Mouse (Mus musculus) neural tube, embryonic 13.5 days (tissue): ENCODE measurements around the gene Rbfox1. TPM values are rescaled to one million over a fixed set of nuclear protein-coding genes. Genes with fewer than 3 reads are reported as not detected.

Experiments used
- ATAC-seq: fragments of 200-750 bp; cut with Nextera tagmentation; 2 replicates; pipeline ENCODE4 v1.8.0; 2017; ENCODE audit warnings: low read depth, mild to moderate bottlenecking, moderate TSS enrichment, moderate library complexity
- H3K27ac ChIP-seq: fragments of 300-500 bp; sonication (generic); replicated peaks from 2 replicates; pipeline ENCODE4 v1.5.1; 2015; ENCODE audit warnings: moderate library complexity, mild to moderate bottlenecking, inconsistent platforms
- H3K27me3 ChIP-seq: fragments of 300-500 bp; sonication (generic); 2 replicates; pipeline ENCODE4 v1.6.1; 2015; ENCODE audit warnings: mild to moderate bottlenecking, inconsistent platforms
- H3K36me3 ChIP-seq: fragments of 300-500 bp; sonication (generic); 2 replicates; pipeline ENCODE4 v1.6.1; 2015; ENCODE audit warnings: mild to moderate bottlenecking, inconsistent platforms
- H3K4me1 ChIP-seq: fragments of 300-500 bp; sonication (generic); replicated peaks from 2 replicates; pipeline ENCODE4 v1.6.1; 2015; ENCODE audit warnings: inconsistent platforms
- H3K4me2 ChIP-seq: fragments of 300-500 bp; sonication (generic); 2 replicates; pipeline ENCODE4 v1.6.1; 2015; ENCODE audit warnings: inconsistent platforms, mild to moderate bottlenecking, moderate library complexity
- H3K4me3 ChIP-seq: fragments of 300-500 bp; sonication (generic); 2 replicates; pipeline ENCODE4 v1.5.1; 2015; ENCODE audit warnings: mild to moderate bottlenecking, inconsistent platforms
- H3K9ac ChIP-seq: fragments of 300-500 bp; sonication (generic); 2 replicates; pipeline ENCODE4 v1.6.1; 2015; ENCODE audit warnings: moderate library complexity, mild to moderate bottlenecking, inconsistent platforms
- H3K9me3 ChIP-seq: fragments of 300-500 bp; sonication (generic); 2 replicates; pipeline ENCODE4 v1.6.1; 2016; ENCODE audit warnings: inconsistent platforms
- WGBS: fragments of 180-500 bp; shearing (Covaris S2); methylation state at CpG from one replicate; pipeline ENCODE4 v1.1.7; 2015; 5-methylcytosine and 5-hydroxymethylcytosine counted together
- polyA plus RNA-seq: library from polyadenylated mRNA; unstranded; fragments of >200 nt; fragmentation: Nextera tagmentation; extraction: Ambion mirVana; gene quantifications from 2 replicates; pipeline ENCODE4 v1.2.1, GENCODE M21; 2015

Rbfox1 gene
- polyA plus RNA-seq, 1 experiment from 2014 or later: 229 TPM

DNA sequence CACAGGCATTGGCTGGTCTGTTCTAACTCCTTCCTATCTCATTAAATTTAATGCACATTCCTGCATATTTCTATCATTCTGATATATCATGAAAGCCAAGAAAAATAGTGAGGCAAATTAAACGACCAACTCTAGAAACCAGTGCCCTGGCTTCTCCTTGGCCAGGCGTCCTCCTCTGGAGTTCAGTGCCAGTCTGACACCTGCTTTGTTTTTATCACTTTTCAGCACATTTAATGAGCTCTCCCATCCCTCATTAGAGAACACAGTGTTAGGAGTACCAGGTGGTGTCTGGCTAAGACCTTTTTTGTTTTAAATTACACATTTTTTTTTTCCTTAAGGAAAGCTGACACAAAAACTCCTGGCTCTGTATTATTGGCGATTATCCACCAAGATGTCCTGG lies 1489.0 kb downstream of the Rbfox1 start:
- Histone ChIP-seq H3K27me3 (no peaks in the 10 kb centered on the region), H3K36me3 (peaks cover 10% of the 10 kb centered on the region), H3K9me3 (no peaks in the 10 kb centered on the region), H3K4me1 (0 out of 2 replicates have a peak, but pooled peaks cover 22% of the 10 kb centered on the region), H3K9ac (no peak overlapping the region), H3K27ac (peak overlapping the region; percentile 64), H3K4me2 (no peak overlapping the region), H3K4me3 (no peak overlapping the region)
- WGBS: 67% methylated on average over 3 of the region's 3 CpGs
- no peak for ATAC-seq

DNA sequence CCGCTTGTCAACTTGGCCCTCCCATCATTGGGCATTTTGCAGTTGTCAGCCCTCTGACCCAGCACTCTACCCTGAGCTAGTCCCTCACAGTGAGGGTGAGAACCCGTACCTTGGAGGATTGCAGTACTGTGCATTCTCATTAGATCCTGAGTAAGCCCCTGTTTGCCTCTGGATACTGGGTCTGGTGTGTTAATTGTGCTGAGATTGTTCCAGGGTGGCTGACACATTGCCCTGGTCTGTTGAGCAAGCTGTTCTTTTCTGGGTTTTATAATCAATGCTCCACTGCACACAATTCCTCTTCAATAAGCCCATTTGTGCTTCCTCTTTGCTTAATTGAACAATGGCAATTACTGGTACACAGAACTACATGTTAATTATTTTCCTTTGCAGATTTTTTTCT lies 1489.5 kb downstream of the Rbfox1 start:
- H3K9me3 ChIP-seq: no peaks in the 10 kb centered on the region
- H3K4me3 ChIP-seq: no peak overlapping the region
- H3K4me2 ChIP-seq: no peak overlapping the region
- peaks cover 10% of the 10 kb centered on the region for H3K36me3 ChIP-seq
- no peak overlapping the region for H3K9ac ChIP-seq
- peak overlapping the region; percentile 64 for H3K27ac ChIP-seq
- peak; percentile 27; the same call in 1 of the 2 replicates for ATAC-seq
- H3K27me3 ChIP-seq: no peaks in the 10 kb centered on the region
- H3K4me1 ChIP-seq: 0 out of 2 replicates have a peak, but pooled peaks cover 22% of the 10 kb centered on the region
- 62% methylated on average over 2 of the region's 2 CpGs for WGBS

DNA sequence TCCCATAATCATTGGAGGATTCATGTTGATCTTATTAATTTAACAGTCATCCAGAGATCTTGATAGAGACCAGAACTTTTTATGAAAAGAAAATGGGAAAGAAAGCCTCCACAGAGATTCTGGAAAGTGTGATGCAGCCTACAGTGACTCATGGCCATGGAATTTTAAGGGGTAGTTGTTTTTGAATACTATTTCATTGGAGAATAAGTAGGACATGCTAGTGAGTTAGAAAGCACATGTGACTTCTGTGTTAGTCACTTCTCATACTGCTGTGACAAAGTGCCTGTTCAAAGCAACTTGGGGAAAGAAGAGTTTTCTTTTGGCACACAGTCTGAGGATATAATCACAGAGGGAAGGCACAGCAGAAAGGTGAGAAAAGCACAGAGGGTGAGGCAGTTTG lies 1510.9 kb downstream of the Rbfox1 start:
- Histone ChIP-seq H3K27ac (no peak overlapping the region), H3K9ac (no peak overlapping the region), H3K4me2 (no peak overlapping the region)

DNA sequence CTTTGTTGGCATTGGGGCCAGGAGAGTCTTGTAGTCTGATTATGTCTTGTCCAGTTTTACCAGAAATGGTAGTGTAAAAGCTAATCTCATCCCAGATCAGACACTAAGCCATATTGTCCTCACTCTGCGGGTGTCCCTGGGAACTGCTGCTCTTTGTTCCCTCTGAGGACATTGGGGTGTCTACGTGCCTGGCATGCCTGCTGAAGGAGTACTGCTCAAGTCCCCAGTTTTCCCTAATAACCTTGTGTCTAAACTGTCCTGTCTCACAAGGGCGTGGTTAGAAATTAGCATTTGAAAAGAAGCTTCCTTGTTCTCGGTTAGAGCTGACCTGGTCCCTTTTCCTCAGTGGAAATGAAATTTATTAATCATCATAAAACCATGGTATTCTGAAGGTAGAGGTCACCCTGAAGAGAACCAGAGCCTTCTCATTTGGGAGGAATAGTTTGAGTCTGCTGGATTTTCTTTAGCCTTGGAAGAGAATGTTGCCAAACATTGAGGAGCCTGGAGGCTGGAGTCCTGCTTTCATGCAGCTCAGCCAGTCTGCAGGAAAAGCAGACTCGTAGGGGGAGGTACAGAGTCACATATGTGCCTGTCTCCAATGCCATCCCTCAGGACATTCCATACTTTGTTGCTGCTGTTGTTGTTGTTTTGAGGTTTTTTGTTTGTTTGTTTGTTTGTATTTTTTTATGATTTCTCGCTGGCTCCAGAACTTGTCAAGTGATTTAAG lies 1519.8 kb downstream of the Rbfox1 start:
- H3K4me1 ChIP-seq: peaks cover 40% of the 10 kb centered on the region
- no peak overlapping the region for H3K4me2 ChIP-seq
- no peaks in the 10 kb centered on the region for H3K27me3 ChIP-seq
- H3K9ac ChIP-seq: no peak overlapping the region
- WGBS: 23% methylated on average over 6 of the region's 6 CpGs
- peak overlapping the region; percentile 52; the same call in 1 of the 2 replicates for H3K27ac ChIP-seq
- H3K36me3 ChIP-seq: no peaks in the 10 kb centered on the region
- H3K9me3 ChIP-seq: no peaks in the 10 kb centered on the region
- ATAC-seq: peak; percentile 68; the same call in 1 of the 2 replicates
- H3K4me3 ChIP-seq: no peak overlapping the region

More for the DNA sequence above, 1510.9 kb downstream of the Rbfox1 start:
- no peak for ATAC-seq
- Histone ChIP-seq H3K36me3 (no peaks in the 10 kb centered on the region; the same call in 1 of the 2 replicates), H3K27me3 (no peaks in the 10 kb centered on the region), H3K9me3 (no peaks in the 10 kb centered on the region), H3K4me3 (no peak overlapping the region), H3K4me1 (no peaks in the 10 kb centered on the region)

DNA sequence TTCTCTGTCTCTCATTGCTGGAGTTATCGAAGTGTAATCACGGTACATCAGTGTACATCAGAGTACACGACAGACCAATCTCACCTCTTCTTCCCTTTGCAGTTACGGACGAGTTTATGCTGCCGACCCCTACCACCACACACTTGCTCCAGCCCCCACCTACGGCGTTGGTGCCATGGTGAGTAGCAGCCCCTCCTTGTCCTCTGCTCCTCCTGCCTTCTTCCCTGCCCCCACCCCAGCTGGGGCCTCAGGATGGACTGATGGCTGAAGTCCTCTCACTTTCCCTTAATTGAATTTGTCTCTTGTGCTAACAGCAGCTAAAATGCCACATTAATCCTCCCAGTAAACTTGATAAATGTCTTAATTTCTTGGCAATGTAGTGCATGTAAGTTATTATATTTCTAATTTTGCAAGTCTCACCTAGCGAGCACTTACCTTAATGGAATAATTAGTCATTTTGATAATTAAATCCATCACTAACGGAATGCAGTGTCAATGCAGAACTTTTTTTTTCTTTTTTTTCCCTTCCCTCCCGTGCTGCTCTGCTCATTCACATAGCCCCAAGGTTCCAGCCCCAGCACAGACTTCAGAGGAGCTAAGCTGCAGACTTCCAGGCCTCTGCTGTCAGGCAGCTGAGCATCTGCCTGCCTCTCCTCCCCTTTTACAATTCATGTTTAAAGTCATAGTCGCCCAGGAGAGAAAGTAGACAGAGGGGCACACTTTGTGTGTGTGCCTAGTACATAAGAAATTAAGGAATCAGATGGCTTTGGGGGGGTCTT lies 1522.9 kb downstream of the Rbfox1 start:
- peak; percentile 82 for ATAC-seq
- Histone ChIP-seq H3K4me3 (no peak overlapping the region), H3K4me1 (peaks cover 40% of the 10 kb centered on the region), H3K36me3 (no peaks in the 10 kb centered on the region), H3K27ac (peak overlapping the region; percentile 77), H3K9me3 (no peaks in the 10 kb centered on the region), H3K9ac (no peak overlapping the region), H3K4me2 (no peak overlapping the region), H3K27me3 (no peaks in the 10 kb centered on the region)
- WGBS: 35% methylated on average over 12 of the region's 12 CpGs

DNA sequence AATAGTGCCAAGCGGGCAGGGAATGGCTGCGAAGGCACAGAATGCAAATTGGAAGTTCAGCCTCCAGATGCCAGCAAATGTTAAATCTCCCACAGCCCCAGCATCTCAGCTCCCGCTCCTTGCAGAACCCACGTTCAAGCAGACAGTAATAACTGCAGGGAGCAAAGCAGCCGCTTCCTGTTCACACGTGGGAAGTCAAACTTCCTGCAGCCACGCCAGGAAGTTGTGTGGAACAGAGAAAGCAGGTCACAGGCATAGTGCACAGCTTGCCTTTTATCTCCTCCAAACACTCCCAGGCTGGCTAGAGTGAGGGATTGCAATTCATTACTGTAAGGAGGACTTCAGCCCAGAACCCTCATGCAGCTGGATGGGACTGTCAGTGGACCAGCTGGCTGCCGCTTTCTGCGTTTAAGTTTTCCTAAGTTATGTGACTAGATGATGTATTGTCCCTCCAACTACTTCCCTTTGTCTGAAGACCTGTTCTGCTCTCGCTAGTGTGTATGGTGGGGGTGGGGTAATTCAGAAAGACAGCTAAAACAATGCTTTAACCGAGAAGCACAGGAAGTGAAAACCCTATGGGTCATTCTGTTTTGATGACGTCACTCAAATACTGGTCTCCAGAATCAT lies 1534.6 kb downstream of the Rbfox1 start:
- Histone ChIP-seq H3K36me3 (no peaks in the 10 kb centered on the region), H3K9me3 (no peaks in the 10 kb centered on the region), H3K4me1 (peaks cover 17% of the 10 kb centered on the region), H3K4me2 (peak overlapping the region; percentile 38), H3K4me3 (no peak overlapping the region), H3K27me3 (no peaks in the 10 kb centered on the region), H3K27ac (peak overlapping the region; percentile 71), H3K9ac (peak overlapping the region; percentile 45; the same call in 1 of the 2 replicates)
- 15% methylated on average over 12 of the region's 12 CpGs for WGBS
- peak; percentile 79 for ATAC-seq

DNA sequence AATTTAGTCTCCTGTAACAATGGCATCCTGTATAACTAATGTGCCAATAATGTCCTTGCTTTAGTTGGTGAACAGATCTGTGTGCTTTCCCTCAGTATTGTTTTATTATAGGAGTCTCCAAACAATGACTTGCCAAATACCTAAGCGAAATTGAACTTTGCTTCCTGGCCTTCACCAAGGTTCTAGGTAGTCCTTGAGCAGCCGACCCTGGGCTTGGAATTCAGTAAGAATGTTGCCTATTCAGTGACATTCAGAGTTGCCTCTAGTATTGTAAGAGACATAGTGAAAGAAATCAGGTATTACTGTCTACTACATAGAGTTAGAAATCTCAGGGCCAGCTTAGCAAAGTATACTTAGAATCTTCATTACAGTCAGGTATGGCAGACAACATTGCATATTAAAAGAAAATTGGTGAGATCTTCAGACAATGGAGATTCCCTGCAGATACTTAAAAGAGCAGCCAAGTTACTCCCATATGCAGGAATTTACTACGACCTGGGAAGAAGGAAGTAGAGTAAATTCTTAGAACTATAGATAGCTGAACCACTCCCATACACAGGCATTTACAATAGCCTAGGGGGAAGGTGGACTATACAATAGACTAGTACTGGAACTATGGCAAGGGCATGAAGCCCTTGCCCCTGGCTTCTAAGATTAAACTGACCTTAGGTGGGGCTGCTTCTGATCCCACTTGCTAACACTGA lies 1540.4 kb downstream of the Rbfox1 start:
- WGBS: 84% methylated on average over 3 of the region's 3 CpGs
- no peak for ATAC-seq
- no peak overlapping the region for H3K4me2 ChIP-seq

DNA sequence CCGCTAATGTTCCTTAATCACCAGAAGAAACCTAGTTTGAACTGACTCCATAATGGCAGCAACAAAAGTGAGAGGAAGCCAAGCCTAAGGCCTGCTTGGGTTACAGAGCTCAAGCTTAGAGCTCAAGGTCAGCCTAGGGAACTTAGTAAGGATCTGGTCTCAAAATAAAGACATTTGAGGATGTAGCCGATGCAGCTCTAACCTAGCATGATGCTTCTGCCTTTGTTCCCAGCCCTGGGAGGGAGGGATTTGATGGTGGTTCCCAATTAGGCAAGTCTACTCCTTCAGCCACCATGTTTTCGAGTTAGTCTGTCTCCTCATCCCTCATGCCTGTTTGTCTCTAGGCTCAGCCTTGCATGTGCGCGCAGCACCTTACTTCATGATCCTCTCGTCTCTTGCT lies 1548.1 kb downstream of the Rbfox1 start:
- Histone ChIP-seq H3K9ac (no peak overlapping the region), H3K27ac (no peak overlapping the region), H3K9me3 (0 out of 2 replicates have a peak, but pooled peaks cover 2% of the 10 kb centered on the region), H3K4me1 (no peaks in the 10 kb centered on the region), H3K4me2 (no peak overlapping the region), H3K4me3 (no peak overlapping the region), H3K36me3 (no peaks in the 10 kb centered on the region), H3K27me3 (no peaks in the 10 kb centered on the region)
- ATAC-seq: no peak
- 90% methylated on average over 6 of the region's 6 CpGs for WGBS

More for the DNA sequence above, 1540.4 kb downstream of the Rbfox1 start:
- Histone ChIP-seq H3K9ac (no peak overlapping the region), H3K4me3 (no peak overlapping the region), H3K27ac (no peak overlapping the region), H3K9me3 (no peaks in the 10 kb centered on the region), H3K27me3 (no peaks in the 10 kb centered on the region), H3K36me3 (no peaks in the 10 kb centered on the region), H3K4me1 (peaks cover 3% of the 10 kb centered on the region; the same call in 1 of the 2 replicates)

DNA sequence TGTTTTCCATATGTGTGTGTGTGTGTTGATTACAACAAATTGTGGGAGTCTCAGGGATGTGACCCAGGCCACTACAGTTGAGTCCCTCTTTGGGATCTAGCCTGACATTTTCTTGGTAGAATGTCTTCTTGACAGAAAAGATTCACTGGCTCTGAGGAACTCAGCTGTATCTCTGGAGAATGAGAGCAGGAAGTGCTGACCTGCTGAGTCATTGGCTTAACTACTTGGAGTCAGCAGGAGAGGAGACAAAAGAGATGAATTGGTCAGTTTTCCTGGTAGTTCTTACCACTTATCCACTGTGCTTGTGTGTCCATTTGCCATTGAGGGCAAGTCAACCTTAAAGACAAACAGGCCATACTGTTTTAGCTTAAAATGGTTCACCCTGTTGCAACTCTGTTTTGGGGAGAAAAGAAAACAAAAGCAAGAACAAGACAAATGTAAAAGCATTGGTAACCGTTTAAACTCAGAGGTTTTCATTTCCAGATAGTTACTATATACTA lies 1561.7 kb downstream of the Rbfox1 start:
- ATAC-seq: no peak
- no peaks in the 10 kb centered on the region for H3K9me3 ChIP-seq
- peaks cover 16% of the 10 kb centered on the region for H3K4me1 ChIP-seq
- H3K4me2 ChIP-seq: no peak overlapping the region
- no peaks in the 10 kb centered on the region for H3K36me3 ChIP-seq
- H3K9ac ChIP-seq: no peak overlapping the region
- WGBS: 67% methylated on average over 1 of the region's 1 CpGs
- no peak overlapping the region for H3K4me3 ChIP-seq
- H3K27me3 ChIP-seq: no peaks in the 10 kb centered on the region
- peak overlapping the region; percentile 63; the same call in 1 of the 2 replicates for H3K27ac ChIP-seq

DNA sequence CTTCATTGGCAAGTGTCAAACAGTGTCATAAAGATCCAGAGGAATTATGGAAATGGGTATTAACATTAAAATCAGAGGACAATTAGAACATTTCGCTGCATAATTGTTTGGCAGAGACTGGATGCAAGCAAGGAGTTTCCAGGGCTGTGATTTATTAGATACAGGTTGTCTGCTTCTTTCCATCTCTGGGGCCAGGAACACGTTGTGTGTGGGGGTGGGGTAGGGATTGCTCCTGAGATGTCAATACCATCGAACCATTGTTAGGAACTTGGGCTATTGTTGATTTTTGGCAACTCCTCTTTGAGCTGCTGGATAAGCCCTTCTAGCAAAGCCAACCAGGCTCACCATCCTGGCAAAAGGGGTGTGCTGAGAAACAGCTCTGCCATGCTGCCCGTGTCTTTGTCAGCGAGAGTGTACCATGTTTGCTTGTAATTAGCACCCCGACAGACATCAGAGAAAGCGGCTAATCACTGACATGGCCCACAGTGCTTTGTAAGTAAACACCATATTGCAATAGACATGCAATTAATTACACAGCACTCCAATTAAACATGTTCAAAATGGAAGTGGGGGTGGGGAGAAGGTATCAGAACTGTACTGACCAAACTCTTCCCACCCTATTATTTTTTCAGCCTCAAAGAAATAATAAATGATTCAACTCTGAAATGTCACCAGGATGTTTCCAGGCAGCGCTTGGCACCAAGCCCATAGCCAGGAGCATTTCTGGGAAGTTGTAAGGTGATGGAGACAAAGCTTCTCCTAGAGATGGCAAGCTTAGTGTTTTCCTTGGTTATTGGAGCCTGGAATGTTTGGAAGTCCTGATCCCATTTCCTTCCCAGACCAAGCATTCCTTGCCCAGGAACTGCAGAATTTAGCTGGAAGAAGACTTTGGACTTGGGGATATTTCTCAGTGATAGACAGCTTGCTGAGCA lies 1562.8 kb downstream of the Rbfox1 start:
- peak overlapping the region; percentile 63 for H3K27ac ChIP-seq
- no peak for ATAC-seq
- 50% methylated on average over 8 of the region's 8 CpGs for WGBS

DNA sequence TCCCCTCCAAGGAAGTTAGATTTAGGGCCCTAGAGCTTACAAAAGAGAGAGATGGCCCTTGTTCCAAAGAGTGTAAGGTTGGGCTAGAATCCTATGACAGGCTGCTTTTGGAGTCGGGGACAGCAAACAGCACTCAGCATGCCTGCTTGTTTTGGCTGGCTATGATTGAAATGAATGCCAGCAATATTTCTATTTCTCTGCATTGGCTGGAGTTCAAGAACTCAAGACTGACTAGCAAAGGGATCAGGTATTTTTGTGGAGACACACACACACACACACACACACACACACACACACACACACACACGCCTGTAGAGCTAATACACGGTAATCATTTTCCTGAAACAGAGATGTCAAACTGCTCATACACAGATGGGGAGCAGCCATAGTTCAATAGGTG lies 1566.0 kb downstream of the Rbfox1 start:
- Histone ChIP-seq H3K9ac (no peak overlapping the region), H3K36me3 (no peaks in the 10 kb centered on the region), H3K4me3 (no peak overlapping the region), H3K4me1 (peaks cover 16% of the 10 kb centered on the region), H3K27ac (no peak overlapping the region), H3K27me3 (no peaks in the 10 kb centered on the region), H3K4me2 (no peak overlapping the region), H3K9me3 (no peaks in the 10 kb centered on the region)
- 90% methylated on average over 3 of the region's 3 CpGs for WGBS
- no peak for ATAC-seq

More for the DNA sequence above, 1562.8 kb downstream of the Rbfox1 start:
- no peak overlapping the region for H3K4me3 ChIP-seq
- no peaks in the 10 kb centered on the region for H3K36me3 ChIP-seq
- H3K9ac ChIP-seq: no peak overlapping the region
- H3K4me2 ChIP-seq: no peak overlapping the region
- peaks cover 16% of the 10 kb centered on the region for H3K4me1 ChIP-seq
- no peaks in the 10 kb centered on the region for H3K27me3 ChIP-seq
- H3K9me3 ChIP-seq: no peaks in the 10 kb centered on the region
